Mouse (Mus musculus): Measurements from ENCODE around the gene Slc30a1.

Slc30a1 gene

DNA sequence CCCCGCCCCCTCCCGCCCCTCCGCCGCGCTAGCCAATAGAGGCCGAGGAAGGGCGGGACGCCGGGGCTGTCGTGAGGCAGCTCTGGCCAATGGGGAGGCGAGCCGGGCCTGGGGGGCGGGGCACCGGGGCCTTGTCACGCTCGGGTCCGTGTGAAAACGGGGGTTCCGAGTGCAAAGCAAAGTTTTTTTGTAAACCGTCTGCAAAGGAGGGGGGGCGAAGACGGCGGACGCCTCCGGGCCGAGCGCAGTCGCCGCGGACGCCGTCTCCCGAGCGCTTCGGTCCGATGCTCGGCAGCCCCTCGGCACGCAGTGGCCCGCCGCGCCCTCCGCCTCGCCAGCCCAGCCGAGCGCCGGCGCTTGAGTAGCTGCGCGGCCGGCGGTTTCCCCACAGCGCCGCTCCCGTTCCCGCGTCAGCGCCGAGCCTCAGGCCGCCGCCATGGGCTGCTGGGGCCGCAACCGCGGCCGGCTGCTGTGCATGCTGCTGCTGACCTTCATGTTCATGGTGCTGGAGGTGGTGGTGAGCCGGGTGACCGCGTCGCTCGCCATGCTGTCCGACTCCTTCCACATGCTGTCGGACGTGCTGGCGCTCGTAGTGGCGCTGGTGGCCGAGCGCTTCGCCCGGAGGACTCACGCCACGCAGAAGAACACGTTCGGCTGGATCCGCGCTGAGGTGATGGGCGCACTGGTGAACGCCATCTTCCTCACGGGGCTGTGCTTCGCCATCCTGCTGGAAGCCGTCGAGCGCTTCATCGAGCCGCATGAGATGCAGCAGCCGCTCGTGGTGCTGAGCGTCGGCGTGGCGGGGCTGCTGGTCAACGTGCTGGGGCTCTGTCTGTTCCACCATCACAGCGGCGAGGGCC lies at the start of gene Slc30a1:
Gene Slc30a1, plus strand, starts transcription at position 197 of the 860 bp plus-strand sequence.
- DNase-seq (ENCODE audit: extremely low spot score) = peak; percentile 98

DNA sequence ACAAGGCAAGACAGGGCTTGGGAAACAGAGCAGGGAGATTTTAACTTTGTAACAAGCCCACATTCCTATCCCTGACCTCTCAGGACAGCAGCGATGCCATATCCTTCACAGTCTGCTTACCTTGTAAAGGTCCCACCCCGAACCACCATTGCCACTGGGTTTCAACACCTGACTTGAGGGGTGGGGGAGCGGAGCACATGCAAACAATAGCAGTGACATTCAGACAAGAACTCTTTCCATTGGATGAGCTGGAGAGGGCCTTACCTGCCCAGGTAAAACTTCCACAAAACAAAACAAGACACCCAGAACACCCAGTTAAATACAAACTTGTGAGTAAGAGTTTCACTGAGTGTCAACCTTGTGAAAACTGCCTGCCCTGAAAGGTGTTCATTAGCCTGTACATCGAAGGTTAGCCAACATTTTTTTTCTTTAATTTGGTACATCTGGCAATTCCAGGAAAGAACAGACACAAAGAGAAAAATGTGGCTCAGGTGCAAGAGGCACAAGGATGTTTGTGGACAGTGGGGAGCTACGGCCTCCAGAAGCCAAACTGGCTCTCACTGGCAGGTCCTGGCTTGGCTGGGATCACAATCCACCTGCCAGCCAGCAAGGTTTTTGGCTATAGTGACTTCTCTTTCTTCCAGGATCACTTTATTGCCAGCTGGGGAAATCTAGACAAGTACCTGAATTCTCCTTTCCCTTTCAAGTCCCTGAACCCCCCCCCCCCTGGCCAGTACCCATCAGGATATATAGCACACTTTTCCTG lies 49.5 kb upstream of the Slc30a1 start:
- DNase-seq (ENCODE audit: extremely low spot score) = no peak

DNA sequence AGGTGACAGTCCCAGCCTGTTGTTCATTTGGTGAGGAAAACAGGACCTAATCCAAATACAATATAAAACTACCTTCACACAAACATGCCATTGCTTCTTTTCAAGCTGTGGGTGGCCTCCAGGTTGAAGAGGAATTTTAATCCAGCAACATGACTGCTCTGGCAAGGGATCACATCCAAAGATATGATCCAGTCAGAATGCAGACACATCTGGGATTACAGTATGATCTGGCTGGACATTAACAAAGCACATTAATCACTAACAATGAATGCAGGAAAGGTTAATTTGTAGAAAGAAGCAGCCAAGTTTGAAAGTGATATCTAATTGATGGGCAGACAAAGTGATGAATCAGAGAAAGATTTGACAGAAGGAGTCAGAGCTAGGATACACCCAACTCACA lies 48.4 kb upstream of the Slc30a1 start:
- DNase-seq (ENCODE audit: extremely low spot score) = no peak

DNA sequence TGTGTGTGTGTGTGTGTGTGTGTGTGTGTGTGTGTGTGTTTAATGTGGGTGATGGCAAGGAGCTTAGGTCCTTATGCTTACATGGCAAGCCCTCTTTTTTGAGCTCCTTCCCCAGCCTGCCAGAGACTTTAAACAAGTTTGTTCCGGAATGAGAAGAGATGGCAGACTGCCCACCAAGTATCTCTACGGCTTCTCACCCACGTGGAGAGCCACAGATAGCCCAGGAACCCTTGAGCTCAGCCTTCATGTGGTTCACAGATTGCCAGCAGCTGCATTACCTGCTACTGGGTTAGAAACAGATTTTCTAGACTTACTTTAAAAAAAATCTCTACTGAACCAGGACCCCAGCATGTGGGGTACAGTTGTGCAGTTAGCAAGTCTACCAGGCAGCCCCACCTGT lies 46.7 kb upstream of the Slc30a1 start:
- no peak for DNase-seq (ENCODE audit: extremely low spot score)

DNA sequence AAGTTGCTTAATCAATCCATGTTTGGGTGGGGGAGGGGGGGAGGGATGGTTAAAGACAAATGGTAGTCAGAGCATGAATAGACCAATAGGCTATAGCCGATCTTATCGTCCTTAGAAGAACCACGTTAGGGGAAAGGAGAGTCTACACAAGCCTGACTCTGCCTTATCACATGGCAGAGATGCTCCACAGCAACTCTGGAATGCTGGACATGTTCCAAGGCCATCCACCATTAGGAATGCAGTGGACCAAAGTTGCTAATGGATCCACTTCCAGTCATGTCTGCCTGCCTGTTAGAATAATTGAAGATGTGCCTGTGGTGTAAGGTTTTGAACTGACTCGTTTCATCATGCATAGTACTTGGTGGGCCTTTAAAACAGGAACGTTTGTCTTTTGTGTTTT lies 45.3 kb upstream of the Slc30a1 start:
- no peak for DNase-seq (ENCODE audit: extremely low spot score)

DNA sequence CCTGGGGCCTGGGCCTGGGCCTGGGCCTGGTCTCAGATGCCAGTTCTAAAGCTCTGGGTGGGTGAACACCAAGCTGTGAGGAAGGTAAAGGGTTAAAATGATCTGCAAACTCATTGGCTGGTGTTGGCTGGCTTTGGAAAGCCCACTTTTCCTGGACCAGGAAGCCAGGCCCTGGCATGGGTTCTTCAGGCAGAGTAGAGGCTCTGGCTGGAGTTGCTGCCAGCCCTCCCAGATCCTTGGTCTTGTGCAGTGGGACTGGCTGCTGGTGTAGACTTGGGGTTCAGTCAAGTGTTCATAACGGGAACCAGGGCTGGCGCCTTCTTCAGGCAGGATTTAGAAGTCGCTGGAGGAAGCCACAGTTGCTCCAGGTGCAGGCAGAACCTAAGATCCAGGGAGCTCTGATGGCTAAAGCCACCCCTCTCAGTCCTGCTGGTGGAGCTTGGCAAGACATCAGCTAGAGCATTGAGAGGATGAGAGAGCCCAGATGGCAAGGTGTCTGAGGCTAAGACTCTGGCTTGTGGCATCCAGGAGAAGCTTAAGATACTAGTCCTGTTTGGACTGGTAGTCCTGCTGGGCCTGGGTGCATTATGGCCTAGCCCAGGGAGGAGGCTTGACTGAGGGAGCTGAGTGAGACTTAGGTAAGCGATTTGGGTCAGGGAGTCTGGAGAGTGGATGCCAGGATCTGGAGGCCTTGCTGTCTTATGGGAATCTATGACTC lies 42.6 kb upstream of the Slc30a1 start:
- no peak for DNase-seq (ENCODE audit: extremely low spot score)

DNA sequence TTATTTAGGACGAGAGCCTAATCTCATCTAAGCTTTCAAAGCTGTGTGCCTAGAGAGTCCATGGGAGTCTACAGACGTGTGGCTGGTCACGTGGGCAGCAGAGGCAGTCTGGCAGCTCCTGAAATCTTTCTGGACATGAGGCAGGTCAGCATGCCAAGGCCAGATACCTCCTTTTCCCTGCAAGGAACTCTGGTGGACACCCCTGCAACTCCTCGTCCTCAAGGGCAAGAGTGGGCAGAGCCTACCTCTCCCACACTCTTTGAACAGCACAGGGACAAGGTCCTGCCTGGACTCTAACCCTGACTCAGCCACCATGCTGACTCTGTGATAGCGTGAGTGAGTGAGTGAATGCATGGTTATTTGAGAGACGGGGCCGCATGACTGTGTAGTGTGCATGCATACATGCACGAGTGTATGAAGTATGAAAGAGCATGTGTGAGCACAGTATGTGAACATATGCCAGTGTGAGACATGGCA lies 42.0 kb upstream of the Slc30a1 start:
- DNase-seq (ENCODE audit: extremely low spot score) = no peak

DNA sequence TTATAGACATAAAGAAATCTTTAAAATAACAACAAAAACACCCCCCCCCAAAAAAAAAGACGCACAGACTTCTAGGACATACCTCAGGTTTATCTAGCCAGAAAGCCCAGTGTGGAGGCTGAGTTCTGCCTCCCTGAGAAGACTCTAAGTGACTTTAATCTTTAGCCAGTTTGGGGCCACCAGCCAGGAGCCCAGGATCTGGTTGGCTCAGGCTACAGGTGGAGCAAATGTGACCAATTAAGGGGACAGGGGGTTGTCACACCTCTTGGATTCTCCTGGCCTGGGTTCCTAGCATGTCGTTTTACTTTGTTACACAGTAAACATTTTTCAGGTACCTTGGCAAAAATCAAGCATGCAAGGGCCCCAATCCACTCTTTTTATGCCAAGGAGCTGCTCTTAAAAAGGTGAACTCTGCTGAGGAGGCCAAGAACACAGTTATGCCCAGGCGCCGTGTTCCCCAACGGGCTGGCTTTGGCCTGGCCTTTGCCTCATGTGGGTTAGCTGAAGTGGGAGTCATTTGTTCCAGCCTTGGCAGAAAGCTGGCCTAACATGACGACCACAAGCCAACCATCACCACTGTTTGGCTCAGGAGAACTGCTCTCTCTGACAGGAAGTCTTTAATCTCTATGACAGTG lies 34.4 kb upstream of the Slc30a1 start:
- no peak for DNase-seq (ENCODE audit: extremely low spot score)

DNA sequence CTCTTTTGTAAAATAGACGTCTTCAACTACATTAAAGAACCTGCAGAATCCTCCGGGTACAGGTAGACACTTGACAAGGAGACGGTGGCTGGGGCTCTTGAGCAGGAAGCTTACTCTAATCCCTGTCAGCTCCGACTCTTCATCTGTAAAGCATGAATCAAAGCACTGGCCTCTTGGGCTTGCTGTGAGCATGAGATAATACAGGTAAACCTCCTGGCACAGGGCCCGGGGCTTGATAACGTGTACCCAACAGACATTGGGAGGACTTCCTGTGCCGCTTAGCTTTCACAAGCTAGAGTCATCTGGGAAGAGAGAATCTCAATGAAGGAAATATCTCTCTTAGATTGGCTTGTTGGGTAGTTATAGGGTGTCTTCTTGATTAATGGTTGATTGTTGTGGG lies 31.6 kb upstream of the Slc30a1 start:
- no peak for DNase-seq (ENCODE audit: extremely low spot score)

DNA sequence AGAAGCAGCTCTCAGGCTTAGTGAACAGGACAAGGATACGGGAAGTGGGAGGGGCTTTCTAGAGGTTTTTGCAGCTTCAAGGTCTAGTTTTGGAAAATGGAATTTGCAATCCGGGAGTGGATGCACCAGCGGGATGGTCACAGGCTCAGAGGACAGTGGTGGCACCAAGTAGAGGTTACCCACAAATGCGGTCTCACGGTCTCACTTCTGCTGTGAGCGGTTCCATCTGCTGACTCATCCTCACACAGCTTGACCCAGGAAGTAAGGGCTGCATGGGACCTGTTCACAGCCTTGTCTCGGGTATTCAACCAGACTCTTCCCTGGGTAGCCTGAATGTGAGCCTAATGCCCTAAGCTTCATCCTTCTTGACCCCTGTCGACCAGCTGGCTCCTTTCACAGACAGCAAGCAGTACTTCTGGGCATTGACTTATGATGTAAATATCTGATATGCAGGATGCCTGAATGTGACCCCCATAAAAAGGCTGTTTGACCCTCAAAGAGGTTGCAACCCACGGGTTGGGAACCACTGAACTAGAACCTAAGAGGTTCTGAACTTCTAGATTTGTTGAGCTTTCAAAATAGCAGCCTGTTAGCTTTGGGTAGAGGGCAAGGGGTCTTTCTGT lies 30.8 kb upstream of the Slc30a1 start:
- no peak for DNase-seq (ENCODE audit: extremely low spot score)

DNA sequence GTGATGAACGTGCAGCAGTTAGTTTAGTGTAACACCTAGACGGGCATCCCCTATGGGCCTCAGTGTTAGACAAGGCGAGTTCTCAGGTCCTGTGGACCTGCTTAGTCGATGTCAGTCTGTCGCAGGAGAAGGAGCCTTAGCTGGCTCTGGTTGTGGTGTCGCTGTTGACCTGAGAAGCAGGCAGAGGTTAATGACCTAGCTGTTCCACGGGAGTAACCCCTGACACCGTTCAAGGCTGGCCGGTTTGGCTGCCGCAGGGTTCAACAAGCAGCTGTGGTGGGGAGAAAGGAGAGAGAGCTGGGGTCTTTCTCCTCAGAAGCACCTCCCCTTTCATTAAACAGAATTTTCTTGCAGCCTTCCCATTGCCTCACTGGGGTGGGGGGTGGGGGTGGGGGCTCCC lies 28.9 kb upstream of the Slc30a1 start:
- no peak for DNase-seq (ENCODE audit: extremely low spot score)

DNA sequence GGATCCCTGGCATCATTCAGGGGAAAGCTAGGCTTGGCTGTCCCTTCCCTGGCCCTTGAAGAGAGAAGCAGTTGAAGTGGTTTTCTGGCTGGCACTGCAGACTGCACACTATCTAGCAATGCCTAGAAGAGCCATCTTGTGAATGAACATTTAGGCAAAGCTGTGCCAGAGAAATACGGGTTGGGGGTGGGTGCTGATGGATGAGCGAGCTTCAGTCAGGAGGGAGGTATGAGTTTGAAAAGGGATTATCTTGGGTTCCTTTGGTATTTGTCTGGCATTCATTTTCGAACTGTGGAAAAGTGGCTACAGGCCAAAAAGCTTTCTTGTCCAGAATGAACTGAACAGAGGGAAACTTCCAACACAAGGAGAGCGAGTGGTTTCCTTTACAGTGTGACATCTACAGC lies 28.0 kb upstream of the Slc30a1 start:
- DNase-seq (ENCODE audit: extremely low spot score) = no peak

DNA sequence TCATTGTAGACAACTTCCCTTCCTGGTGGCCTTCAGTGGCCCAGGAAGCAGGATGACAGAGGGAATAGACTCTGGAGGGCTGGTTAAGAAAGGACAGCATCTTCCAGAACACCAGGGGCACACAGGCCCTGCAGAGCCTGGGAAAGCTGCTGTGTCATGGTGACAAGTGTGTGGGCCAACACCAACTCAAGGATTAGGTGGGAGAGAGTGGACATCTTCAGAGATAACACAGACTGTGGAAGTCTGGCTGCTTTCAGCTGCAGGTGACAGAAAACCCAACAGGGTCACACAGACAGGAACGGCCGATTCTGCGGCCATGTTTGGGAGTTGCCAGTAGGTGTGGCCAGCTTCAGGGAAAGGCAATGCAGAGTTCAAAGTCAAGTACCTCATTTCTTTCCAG lies 26.3 kb upstream of the Slc30a1 start:
- DNase-seq (ENCODE audit: extremely low spot score) = no peak

DNA sequence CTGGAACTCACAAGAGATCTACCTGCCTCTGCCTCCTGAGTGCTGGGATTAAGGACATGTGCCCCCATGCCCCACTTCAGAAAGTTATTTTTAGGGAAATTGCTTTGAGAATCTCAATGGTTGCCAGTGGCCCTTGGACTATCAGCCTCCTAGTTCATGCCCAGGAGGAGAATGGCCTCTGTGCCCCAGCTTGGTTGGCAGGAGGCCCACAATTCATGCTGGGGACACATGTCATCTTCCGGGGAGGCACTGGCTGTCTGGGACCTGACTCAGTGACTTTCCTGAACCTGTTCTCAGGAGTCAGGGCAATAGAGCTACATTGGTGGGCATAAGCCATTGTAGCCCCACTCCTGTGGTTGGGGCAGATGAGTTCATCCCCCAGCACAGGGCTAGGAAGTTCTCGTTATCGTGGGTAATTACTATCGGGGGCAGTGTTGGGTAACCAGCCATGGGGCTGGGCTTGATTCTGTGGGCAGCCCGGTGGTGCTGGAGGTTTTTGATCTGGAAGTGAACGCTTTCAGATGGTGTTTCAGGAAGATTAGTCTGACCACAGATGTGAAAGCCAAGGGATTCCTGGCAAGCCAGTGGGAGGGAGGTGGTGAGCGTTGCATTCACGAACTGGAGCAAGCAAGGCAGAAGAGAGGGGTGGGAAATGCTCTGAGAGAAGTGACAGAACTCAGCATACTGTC lies 25.5 kb upstream of the Slc30a1 start:
- DNase-seq (ENCODE audit: extremely low spot score) = no peak

DNA sequence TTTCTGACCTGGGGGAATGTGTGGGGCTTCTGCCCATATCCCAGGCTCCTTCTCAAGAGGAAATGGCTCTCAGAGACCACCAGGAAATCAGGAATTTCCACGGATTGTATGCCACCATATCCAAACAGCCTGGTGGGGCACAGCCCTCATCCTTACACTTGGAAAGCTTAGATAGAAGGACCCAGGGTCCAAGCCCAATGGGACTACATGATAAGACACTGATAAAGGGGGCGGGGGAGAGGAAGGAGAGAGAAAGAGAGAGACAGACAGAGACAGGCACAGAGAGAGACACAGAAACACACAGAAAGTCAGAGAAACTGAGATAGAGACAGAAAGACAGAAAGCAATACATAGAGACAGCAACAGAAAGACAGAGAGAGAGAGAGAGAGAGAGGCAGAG lies 24.9 kb upstream of the Slc30a1 start:
- DNase-seq (ENCODE audit: extremely low spot score) = no peak

DNA sequence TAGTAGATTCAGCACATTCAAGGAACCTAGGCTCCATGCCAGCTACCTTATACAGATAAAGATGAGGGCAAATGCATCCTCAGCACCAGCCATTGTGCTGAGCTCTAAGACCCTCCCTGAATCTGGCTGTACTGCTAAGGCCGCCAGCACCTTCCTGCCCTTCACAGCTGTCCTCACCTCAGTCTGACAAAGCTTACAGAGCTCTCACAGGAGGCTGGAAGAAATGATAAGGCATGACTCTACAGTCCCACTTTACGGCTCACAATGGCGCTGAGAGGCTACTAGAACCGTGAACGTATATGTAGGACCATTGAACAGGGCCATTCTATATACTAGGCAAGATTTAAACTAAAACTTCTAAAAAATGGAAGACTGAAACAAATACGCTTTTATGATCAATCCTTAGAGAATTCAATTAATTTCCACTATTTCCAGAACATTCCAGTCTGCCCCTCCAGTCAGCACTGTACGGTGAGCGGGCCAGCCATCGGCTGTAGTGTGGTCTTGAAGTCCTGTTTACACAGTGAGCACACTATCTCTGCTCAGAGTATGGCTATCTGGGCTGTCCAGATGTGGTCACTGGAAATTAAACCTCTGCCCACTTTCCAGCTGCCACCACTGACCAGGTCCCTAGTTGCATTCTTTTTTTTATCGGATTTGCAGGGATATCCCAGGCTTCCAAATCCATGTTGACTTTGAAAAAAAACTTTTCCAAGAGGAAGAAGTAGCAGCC lies 23.9 kb upstream of the Slc30a1 start:
- no peak for DNase-seq (ENCODE audit: extremely low spot score)

DNA sequence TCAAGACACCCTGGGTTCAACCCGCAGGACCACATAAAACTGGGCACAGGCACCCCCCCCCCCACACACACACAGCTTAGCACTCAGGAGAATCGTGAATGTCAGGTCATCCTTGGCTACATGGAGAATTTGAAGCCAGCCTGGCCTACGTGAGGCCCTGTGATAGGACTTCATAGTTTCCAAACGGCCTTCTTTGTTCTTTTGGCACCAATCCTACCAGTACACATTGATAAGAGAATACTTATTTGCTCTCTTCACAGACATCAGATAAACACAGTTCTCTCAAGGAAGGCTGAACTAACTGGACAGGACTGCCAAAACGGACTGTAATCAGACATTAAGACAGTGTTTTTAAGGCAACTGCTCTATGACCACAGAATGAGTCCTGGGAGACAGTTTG lies 22.9 kb upstream of the Slc30a1 start:
- no peak for DNase-seq (ENCODE audit: extremely low spot score)

DNA sequence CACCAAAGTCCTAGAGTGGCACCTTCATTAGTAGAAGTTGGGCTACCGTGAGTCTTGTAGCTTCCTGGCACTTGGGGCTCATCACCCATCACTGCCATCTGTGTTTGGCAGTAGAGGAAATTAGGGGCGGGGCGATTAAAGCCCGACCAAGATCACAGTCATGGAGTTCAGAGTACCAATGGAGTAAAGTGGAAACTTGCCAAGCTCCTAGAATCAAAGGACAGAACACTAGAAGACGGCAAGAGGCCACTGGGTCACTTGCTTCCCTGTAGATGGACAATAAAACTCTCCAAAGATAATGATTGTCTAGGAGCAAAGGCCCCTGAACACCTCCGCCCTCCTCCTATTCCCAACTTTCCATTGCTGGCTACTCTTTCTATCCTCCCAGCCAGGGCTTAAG lies 14.7 kb upstream of the Slc30a1 start:
- DNase-seq (ENCODE audit: extremely low spot score) = no peak

DNA sequence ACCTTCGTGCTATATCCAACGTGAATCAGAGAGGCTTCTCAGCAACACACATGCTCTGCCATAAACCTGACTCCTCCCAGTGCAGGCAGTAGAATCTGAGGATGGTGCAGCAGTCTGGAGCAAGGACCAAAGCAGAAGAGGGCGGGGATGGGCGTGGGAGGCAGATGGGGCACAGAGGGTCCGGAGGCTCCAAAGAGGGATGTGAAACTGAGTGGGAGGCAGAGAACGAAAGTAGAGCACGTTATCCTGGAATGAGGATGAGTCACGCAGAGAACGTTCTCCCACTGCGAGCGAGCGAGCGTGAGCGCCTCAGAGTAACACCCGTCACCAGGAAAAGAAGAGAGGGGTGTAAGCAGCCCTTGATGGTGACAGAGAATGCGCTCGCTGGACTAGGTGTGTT lies 12.2 kb upstream of the Slc30a1 start:
- no peak for DNase-seq (ENCODE audit: extremely low spot score)

DNA sequence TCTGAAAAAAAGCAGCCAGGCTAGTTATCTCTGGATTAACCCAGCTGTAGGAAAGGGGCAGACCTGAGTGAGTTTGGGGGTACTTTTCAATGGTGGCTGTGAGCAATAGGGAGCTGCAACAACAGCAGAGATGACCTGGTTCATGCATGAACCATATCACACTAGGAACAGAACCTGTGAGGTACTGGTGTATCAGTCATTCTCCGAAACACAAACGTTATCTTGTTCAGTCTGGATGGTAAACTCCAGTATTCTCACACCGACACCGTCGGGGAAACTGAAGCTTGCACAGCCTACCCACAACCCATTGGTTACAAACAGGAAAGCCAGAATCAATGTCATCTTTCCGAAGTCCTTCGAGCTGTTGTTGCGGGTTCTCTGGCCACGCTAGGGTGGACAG lies 11.7 kb upstream of the Slc30a1 start:
- no peak for DNase-seq (ENCODE audit: extremely low spot score)
